Mouse (Mus musculus): ENCODE results near the gene Zfp704.

- TF ChIP-seq CTCF (IDR thresholded peaks at IDR 0.05 in 2 of 3, conservative IDR thresholded peaks at IDR 0.05 in 1 of 3; ENCODE audit: control insufficient read depth in 1 of 3, insufficient read depth in 1 of 3, low read depth in 2 of 3, low read length in 3 of 3, poor library complexity in 1 of 3, severe bottlenecking in 1 of 3) (no peak), HCFC1 (IDR thresholded peaks at IDR 0.05; ENCODE audit: low read depth, low read length) (no peak), KAT2A (conservative IDR thresholded peaks at IDR 0.05; ENCODE audit: low read depth, low read length) (no peak), POLR2A (IDR thresholded peaks at IDR 0.05; ENCODE audit: control insufficient read depth in 1 of 2, insufficient read depth in 1 of 2, low read depth in 1 of 2, low read length in 2 of 2, poor library complexity in 1 of 2) (no peak)
Observed at GRCm38 (mm10) chr3:9583516-9583915, 26.4 kb downstream of the Zfp704 start.

Data from MEL (cell line).